Mouse (Mus musculus): ENCODE results near the gene Ezr.

GRCm38 (mm10) chr17:6814656-6815055 lies 32.1 kb upstream of the Ezr start:
- TF ChIP-seq GATA1 (IDR thresholded peaks at IDR 0.05; ENCODE audit: low read length) (no peak), TAL1 (IDR thresholded peaks at IDR 0.05; ENCODE audit: low read length) (no peak; the same call in 2 of the 3 replicates)
